Mouse (Mus musculus): Measurements from ENCODE around the gene Usp10. TPM values are rescaled to one million over a fixed set of nuclear protein-coding genes. Genes with fewer than 3 reads are reported as not detected.

The Usp10 gene
- total and polyA plus RNA-seq, 2 experiments from 2014 or later, result 77.3 to 106 TPM

GRCm38 (mm10) chr8:119881917-119882316 lies 28.2 kb upstream of the Usp10 start:
- Histone ChIP-seq H3K4me1 (ENCODE audit: insufficient read depth) (no peaks in the 10 kb centered on the region), H3K36me3 (ENCODE audit: insufficient read depth) (peaks cover 3% of the 10 kb centered on the region; the same call in 1 of the 2 replicates), H3K4me3 (ENCODE audit: low read depth, low read length) (no peak overlapping the region), H3K4me2 (ENCODE audit: low read depth) (no peak overlapping the region), H3K27me3 (ENCODE audit: insufficient read depth, low read length) (no peaks in the 10 kb centered on the region), H3K9ac (no peak overlapping the region), H3K9me3 (ENCODE audit: low read length) (no peaks in the 10 kb centered on the region), H3K27ac (ENCODE audit: low read depth, low read length) (no peak overlapping the region)
- WGBS, result 67% methylated on average over 8 of the region's 8 CpGs
- TF ChIP-seq CTCF (IDR thresholded peaks at IDR 0.05; ENCODE audit: low read depth), result no peak
- no peak for ATAC-seq
- no peak for DNase-seq

GRCm38 (mm10) chr8:119883281-119883680 lies 26.9 kb upstream of the Usp10 start:
- H3K36me3 ChIP-seq (ENCODE audit: insufficient read depth), result no peaks in the 10 kb centered on the region
- WGBS, result 94% methylated on average over 7 of the region's 7 CpGs
- H3K27me3 ChIP-seq (ENCODE audit: insufficient read depth, low read length), result no peaks in the 10 kb centered on the region
- no peak overlapping the region for H3K27ac ChIP-seq (ENCODE audit: low read depth, low read length)
- no peaks in the 10 kb centered on the region for H3K4me1 ChIP-seq (ENCODE audit: insufficient read depth)
- no peak overlapping the region for H3K4me3 ChIP-seq (ENCODE audit: low read depth, low read length)
- TF ChIP-seq CTCF (IDR thresholded peaks at IDR 0.05; ENCODE audit: low read depth), result no peak
- no peak for DNase-seq
- H3K4me2 ChIP-seq (ENCODE audit: low read depth), result no peak overlapping the region
- H3K9me3 ChIP-seq (ENCODE audit: low read length), result no peaks in the 10 kb centered on the region
- no peak overlapping the region for H3K9ac ChIP-seq
- no peak for ATAC-seq

GRCm38 (mm10) chr8:119885612-119886011 lies 24.5 kb upstream of the Usp10 start:
- Histone ChIP-seq H3K9me3 (ENCODE audit: low read length) (no peaks in the 10 kb centered on the region), H3K4me1 (ENCODE audit: insufficient read depth) (no peaks in the 10 kb centered on the region), H3K27me3 (ENCODE audit: insufficient read depth, low read length) (no peaks in the 10 kb centered on the region), H3K36me3 (ENCODE audit: insufficient read depth) (no peaks in the 10 kb centered on the region), H3K9ac (no peak overlapping the region), H3K4me3 (ENCODE audit: low read depth, low read length) (no peak overlapping the region), H3K27ac (ENCODE audit: low read depth, low read length) (no peak overlapping the region), H3K4me2 (ENCODE audit: low read depth) (no peak overlapping the region)
- peak; percentile 21 for DNase-seq
- ATAC-seq, result peak; percentile 27; the same call in 1 of the 2 replicates
- 25% methylated on average over 3 of the region's 3 CpGs for WGBS
- TF ChIP-seq CTCF (IDR thresholded peaks at IDR 0.05; ENCODE audit: low read depth), result no peak

GRCm38 (mm10) chr8:119887130-119887529 lies 23.0 kb upstream of the Usp10 start:
- Histone ChIP-seq H3K4me3 (ENCODE audit: low read depth, low read length) (no peak overlapping the region), H3K4me1 (ENCODE audit: insufficient read depth) (no peaks in the 10 kb centered on the region), H3K4me2 (ENCODE audit: low read depth) (no peak overlapping the region), H3K27me3 (ENCODE audit: insufficient read depth, low read length) (no peaks in the 10 kb centered on the region), H3K9me3 (ENCODE audit: low read length) (no peaks in the 10 kb centered on the region), H3K36me3 (ENCODE audit: insufficient read depth) (no peaks in the 10 kb centered on the region), H3K27ac (ENCODE audit: low read depth, low read length) (no peak overlapping the region), H3K9ac (no peak overlapping the region)
- ATAC-seq, result no peak
- DNase-seq, result peak; percentile 34
- 79% methylated on average over 3 of the region's 3 CpGs for WGBS
- TF ChIP-seq CTCF (IDR thresholded peaks at IDR 0.05; ENCODE audit: low read depth), result peak; percentile 71

GRCm38 (mm10) chr8:119888012-119888411 lies 22.1 kb upstream of the Usp10 start:
- 53% methylated on average over 4 of the region's 4 CpGs for WGBS
- ATAC-seq (no peak), DNase-seq (peak; percentile 8)
- Histone ChIP-seq H3K9ac (no peak overlapping the region), H3K4me1 (ENCODE audit: insufficient read depth) (no peaks in the 10 kb centered on the region), H3K4me2 (ENCODE audit: low read depth) (no peak overlapping the region), H3K27me3 (ENCODE audit: insufficient read depth, low read length) (no peaks in the 10 kb centered on the region), H3K4me3 (ENCODE audit: low read depth, low read length) (no peak overlapping the region), H3K36me3 (ENCODE audit: insufficient read depth) (no peaks in the 10 kb centered on the region), H3K9me3 (ENCODE audit: low read length) (no peaks in the 10 kb centered on the region), H3K27ac (ENCODE audit: low read depth, low read length) (no peak overlapping the region)
- no peak for TF ChIP-seq CTCF (IDR thresholded peaks at IDR 0.05; ENCODE audit: low read depth)

GRCm38 (mm10) chr8:119897069-119897468 lies 13.1 kb upstream of the Usp10 start:
- Histone ChIP-seq H3K27me3 (ENCODE audit: insufficient read depth, low read length) (peaks cover 7% of the 10 kb centered on the region), H3K4me2 (ENCODE audit: low read depth) (no peak overlapping the region), H3K4me3 (ENCODE audit: low read depth, low read length) (no peak overlapping the region), H3K9me3 (ENCODE audit: low read length) (no peaks in the 10 kb centered on the region), H3K9ac (no peak overlapping the region), H3K27ac (ENCODE audit: low read depth, low read length) (no peak overlapping the region), H3K4me1 (ENCODE audit: insufficient read depth) (no peaks in the 10 kb centered on the region), H3K36me3 (ENCODE audit: insufficient read depth) (no peaks in the 10 kb centered on the region)
- no peak for ATAC-seq
- no peak for TF ChIP-seq CTCF (IDR thresholded peaks at IDR 0.05; ENCODE audit: low read depth)
- 79% methylated on average over 4 of the region's 4 CpGs for WGBS
- DNase-seq, result no peak

- WGBS, result 26% methylated on average over 13 of the region's 13 CpGs
- DNase-seq (no peak), ATAC-seq (no peak)
- no peak overlapping the region for H3K9ac ChIP-seq
- no peak overlapping the region for H3K4me3 ChIP-seq (ENCODE audit: low read depth, low read length)
- no peaks in the 10 kb centered on the region for H3K4me1 ChIP-seq (ENCODE audit: insufficient read depth)
- H3K36me3 ChIP-seq (ENCODE audit: insufficient read depth), result no peaks in the 10 kb centered on the region
- H3K27me3 ChIP-seq (ENCODE audit: insufficient read depth, low read length), result peaks cover 7% of the 10 kb centered on the region
- no peaks in the 10 kb centered on the region for H3K9me3 ChIP-seq (ENCODE audit: low read length)
- TF ChIP-seq CTCF (IDR thresholded peaks at IDR 0.05; ENCODE audit: low read depth), result no peak
- no peak overlapping the region for H3K27ac ChIP-seq (ENCODE audit: low read depth, low read length)
- H3K4me2 ChIP-seq (ENCODE audit: low read depth), result no peak overlapping the region
Measured at GRCm38 (mm10) chr8:119897933-119898332, 12.2 kb upstream of the Usp10 start.

GRCm38 (mm10) chr8:119901349-119901748 lies 8.8 kb upstream of the Usp10 start:
- DNase-seq (no peak), ATAC-seq (no peak)
- Histone ChIP-seq H3K36me3 (ENCODE audit: insufficient read depth) (no peaks in the 10 kb centered on the region), H3K9ac (no peak overlapping the region), H3K4me3 (ENCODE audit: low read depth, low read length) (no peak overlapping the region), H3K9me3 (ENCODE audit: low read length) (no peaks in the 10 kb centered on the region), H3K27me3 (ENCODE audit: insufficient read depth, low read length) (peaks cover 7% of the 10 kb centered on the region), H3K4me1 (ENCODE audit: insufficient read depth) (no peaks in the 10 kb centered on the region), H3K4me2 (ENCODE audit: low read depth) (no peak overlapping the region), H3K27ac (ENCODE audit: low read depth, low read length) (no peak overlapping the region)
- WGBS, result 85% methylated on average over 3 of the region's 3 CpGs
- TF ChIP-seq CTCF (IDR thresholded peaks at IDR 0.05; ENCODE audit: low read depth), result no peak

Measured in forebrain, postnatal 0 days (tissue).